Mouse (Mus musculus): ENCODE data around the gene Pfkfb3.

The Pfkfb3 gene

DNA sequence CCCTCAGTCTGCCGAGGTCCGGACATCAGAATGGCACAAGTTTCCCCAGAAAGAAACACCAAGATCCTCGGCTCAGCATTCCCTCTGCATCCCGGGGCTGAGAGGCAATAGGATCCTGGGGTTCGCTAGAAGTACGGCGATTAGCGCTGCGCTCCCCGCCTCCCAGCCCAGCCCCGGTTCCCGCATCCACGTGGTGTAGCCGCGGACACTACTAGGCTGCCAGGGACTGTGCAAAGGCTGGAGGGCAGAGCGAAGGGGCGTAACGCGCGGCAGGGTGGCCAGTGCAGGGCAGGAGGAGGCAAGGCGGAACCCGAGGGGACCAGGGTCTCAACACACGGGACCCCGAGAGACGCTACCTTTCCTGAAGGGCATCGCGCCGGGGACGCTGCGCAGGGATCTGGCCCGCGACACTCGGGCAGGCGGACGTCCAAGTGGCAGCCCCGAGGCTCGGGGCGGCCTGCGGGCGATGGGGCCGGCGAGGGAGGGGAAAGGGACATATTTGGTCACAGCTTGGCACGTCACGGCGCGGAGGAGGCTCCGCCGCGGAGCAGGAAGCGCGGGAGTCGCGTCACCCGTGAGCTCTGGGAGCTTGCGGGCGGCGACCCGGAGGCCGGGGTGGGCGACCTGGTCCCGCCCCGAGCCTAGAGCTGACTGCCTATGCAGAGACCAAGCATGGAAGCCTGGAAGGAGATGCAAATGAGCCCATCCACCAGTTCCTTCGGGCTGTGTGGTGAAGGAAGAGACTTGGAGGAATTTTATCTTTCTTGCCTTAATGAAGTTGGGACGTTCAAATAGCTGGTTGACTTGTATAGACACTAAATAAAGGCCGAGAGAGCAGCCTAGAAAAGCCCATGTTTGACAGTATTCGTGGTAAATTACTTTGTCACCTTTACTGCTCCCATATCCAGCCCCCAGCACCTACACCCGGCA, at the start of gene Pfkfb3:
Pfkfb3 (minus strand) TSS at position 607 of the 930 bp plus-strand sequence.
- DNase-seq (ENCODE audit: low spot score) = peak; percentile 39

DNA sequence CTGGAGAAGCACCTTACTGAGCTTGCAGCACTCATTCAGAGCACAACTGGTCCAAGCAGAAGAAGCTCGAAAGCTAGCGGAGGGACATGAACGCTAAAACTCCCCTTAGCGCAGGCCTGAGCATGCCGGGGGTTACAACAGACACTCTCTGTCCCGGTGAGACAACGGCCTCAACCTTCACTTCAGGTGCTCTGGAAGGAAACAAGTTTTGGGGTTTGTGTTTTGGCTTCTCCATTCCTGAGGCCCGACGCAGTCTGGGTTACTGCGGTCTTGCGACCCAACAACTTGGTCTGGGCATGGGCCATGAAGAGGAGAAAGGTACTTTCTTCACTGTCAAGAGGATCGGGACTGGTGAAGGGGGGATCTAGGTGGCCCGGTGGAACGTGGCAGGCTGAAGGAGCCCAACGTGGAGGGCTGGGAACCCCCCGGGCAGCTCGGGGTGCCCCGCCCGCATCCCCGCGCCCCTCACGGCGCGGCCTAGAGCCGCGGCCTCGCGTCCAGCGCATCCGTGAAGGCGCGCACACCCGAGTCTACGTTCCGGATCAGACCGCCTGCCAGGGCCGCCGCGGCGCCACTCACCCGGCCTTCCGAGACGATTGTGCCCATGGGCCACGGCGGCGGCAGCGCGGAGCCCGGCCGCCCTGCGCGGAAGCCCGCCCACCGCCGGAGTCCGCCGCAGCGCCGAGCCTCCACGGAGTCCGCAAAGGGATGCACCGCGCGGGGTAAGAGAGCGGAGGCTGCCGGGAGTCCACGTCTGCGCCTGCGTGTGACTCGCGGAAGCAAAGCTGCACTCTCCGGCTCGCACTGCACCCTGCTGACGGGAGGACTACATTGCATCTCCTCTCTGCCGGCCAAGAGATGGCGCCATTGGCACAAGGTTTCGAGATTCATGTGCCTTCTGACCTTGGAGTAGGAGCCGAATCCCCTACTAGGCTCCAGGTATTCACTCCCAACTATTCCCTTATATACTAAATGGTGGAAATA, 48.9 kb upstream of the Pfkfb3 start:
- peak; percentile 91 for DNase-seq (ENCODE audit: low spot score)

DNA sequence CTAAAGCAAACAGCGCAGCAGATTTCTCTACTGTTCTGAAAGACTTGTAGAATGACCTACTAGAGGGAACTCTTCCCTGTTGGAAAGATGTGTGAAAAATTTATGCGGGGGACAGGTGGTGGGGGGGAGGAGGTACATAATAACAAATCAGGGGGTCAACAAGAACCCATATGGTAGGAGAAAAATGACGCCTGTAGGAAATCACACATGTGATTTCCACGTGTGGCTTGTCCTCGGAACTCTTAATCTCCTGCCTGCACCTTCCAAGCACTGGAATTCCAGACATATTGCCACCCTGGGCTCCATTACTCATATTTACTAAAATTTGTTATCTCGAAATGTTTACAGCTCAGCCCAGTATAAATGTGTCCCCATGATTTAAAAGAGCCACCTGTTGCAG, 47.9 kb upstream of the Pfkfb3 start:
- no peak for DNase-seq (ENCODE audit: low spot score)

DNA sequence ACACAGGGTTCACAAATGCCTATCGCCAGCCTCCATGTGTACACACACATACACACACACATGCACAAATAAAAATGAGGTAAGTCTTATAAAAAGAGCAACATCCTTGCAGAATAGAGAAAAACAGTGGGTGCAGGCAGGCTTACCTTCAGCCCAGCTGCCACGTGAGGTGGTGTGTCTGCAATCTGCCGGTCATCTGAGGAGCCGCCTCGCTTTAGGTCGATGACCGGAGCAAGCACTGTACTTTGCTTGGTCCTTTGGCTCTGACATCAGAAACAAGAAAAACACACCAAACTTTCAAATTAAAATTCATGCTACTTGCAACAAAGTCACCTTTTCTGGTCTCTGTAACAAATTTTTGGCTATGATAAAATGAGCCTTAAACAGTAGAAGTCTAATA, 44.0 kb upstream of the Pfkfb3 start:
- no peak for DNase-seq (ENCODE audit: low spot score)

DNA sequence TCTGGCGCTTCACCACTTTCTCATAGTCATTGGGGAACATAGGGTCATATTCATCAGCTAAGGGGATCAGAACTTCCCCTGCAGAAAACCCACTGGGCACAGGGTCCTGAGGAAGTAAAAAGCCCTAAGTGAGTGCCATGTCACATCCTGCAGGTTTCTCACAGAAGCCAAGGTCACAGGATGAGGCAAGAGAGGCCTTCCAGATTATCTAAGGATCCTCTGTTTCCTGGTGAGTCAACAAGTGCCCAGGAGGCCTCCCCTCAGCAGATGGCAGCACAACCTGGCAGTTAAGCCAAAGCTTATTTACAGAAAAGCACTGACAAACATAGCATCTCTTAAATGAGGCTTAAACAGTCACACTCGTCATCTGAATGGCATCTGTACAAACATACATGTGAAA, 42.8 kb upstream of the Pfkfb3 start:
- DNase-seq (ENCODE audit: low spot score) = no peak

DNA sequence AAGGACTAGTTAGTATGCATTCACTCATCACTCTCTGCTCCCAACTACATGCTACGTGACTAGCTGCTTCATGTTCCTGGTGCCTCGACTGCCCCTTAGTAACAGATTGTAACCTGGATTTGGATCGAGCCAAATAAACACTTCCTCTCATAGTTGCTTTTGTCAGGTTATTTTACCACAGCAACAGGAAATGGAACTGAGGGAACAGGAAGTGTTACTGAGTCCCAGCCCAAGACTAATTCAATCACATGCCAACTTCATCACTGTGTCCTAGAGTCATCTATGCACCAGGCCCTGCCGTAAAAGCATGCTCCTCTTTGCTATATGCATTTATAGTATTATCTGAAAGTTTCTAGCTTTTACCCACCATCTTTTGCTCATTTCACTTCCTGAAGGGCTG, 34.1 kb upstream of the Pfkfb3 start:
- DNase-seq (ENCODE audit: low spot score) = no peak

DNA sequence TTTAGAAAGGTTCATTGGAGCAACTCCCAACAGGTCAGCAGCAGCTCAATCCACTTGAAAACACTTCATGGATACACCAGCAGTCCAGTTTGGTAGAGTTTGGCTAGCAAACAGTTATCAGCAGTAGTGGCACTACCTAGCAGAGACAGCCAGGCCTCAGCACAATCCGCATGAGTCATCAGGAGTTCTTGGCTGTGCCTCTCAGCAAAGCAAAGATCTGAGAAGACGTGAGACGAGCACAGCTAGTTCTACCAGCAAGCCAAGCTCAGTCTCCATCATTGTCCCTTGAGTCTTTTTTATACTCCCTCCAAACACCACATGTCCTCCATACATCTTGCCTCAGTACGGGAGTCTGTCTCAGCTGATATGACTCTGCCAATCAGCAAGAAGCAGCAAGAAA, 25.5 kb upstream of the Pfkfb3 start:
- DNase-seq (ENCODE audit: low spot score) = no peak

DNA sequence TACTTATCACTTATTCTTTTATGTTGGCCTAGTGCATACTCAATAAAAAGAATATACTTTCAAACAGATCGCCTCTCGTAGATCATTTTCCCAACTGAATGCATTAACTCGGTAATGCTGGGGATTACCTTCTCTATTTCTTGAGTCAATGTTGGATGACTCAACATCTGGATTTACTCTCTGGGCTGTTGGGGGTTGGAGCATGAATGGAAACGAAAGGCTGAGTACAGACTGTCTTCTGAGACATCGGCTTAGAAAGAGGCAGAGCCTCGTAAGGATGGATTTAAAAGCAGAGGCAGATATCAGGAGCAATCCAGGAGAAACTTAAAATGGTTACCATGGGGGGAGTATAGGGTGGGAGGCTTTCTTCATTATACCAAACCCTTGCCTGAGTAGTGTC, 24.3 kb upstream of the Pfkfb3 start:
- no peak for DNase-seq (ENCODE audit: low spot score)

DNA sequence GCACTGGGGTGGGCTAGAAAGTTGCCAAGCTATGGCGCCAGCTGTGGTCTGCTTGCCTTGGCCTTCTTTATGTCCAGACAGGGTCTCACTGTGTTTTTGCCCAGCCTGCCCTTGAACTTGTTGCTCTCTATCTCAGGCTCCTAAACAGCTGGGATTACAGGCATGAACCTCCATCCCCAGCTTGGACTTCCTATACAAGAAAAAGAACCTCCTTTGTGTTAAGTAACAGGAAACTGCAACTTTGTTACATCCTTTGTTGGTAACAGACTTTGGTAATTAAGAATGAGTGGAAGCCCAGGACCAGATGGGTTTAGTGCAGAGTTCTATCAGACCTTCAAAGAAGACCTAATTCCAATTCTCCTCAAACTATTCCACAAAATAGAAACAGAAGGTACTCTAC, 19.8 kb upstream of the Pfkfb3 start:
- no peak for DNase-seq (ENCODE audit: low spot score)

DNA sequence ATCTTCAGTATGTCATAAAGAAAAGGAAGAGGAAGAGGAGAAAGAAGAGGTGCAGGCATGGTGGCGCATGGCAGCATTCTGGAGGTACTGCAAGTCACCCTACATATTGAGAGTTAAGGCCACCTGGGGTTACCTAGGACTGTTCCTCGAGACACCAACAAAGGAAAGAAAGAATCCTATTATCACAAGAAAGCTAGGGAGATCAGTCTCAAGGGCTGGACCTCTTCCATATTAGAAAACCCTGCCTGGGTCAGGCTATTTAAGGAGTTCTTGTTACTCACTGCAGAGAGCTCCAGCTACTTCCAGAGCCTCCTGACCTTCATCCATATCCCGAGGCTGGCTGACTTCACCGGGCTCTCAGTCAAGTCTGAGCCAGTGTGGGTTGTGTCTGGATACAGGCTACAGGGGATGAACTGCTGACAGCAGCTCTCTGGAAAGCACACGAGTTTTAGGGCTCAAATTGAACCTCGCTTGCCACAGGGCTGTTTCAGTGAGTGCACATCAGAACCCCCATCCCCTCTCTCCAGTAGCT, 17.2 kb upstream of the Pfkfb3 start:
- DNase-seq (ENCODE audit: low spot score) = no peak

DNA sequence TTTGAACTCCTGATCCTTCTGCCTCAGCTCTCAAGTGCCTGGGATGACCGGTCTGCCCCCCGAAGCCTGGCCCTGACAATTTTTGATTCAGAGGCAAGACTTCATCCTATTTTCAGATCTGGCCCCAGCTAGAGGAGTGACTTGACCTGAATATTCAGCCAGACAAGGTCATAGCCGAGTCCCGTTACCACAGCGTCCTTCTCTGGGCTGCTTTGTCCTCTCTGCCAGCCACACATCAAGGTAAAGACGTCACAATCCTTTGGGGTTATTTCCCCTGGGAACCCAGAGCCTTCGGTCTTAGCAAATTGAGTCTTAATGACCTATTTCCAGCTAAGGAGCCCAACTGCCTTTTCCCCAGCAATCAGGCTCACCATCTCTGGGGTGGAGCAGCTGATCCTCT, 14.6 kb upstream of the Pfkfb3 start:
- DNase-seq (ENCODE audit: low spot score) = no peak

DNA sequence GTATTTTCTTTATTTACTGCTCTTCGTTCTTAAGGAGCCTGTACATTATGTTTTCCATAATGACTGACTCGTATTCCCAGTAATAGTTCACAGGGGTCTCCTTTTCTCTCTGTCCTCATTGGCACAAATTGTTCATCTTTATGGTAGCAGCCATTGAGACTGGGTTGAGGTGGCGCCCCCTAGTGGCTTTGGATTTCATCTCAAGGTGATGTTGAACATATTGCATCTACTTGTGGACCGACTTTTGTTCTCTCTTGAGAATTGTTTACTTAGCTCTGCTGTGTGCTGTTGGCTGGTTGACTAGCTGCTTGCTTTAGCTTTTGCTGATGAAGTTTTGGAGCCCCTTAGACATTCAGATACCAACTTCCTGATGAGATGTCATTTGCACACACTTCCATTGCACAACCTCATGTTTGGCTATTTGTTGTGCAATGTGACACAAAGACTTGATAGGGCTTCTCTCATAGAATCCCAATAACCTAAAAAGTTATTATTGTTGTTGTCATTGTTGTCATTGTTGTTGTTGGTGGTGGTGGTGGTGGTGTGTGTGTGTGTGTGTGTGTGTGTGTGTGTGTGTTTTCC, 14.0 kb upstream of the Pfkfb3 start:
- no peak for DNase-seq (ENCODE audit: low spot score)

DNA sequence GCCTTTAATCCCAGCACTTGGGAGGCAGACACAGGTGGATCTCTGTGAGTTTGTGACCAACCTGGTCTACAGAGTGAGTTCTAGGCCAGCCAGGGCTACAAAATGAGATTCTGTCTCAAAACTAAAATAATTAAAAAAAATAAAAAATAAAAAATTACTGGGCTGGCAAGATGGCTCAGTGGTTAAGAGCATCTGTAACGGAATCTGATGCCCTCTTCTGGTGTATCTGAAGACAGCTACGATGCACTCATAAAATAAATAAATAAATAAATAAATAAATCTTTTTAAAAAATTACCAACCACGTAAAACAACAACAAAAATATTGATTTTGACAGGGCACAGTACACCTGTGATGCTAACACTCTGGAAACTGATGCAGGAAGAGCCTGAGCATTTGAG, 13.0 kb upstream of the Pfkfb3 start:
- DNase-seq (ENCODE audit: low spot score) = no peak

DNA sequence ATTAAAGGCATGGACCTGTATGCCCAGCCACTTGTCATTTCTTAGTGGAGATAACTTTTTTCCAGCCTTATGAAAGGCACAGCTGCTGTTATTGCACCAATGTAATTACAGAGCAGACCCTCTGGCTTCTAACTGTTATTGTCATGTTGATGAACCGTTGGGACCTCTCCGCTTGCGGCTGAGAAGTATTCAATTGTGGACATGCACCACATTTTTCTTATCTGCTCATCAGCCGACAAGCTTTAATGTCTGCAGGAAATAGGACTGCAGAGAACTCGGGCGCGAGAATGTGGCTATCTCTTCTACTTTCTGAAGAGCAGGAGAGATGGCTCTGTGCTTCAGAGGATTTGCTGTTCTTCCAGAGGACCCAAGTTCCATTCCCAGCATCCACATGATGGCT, 12.4 kb upstream of the Pfkfb3 start:
- DNase-seq (ENCODE audit: low spot score) = no peak

DNA sequence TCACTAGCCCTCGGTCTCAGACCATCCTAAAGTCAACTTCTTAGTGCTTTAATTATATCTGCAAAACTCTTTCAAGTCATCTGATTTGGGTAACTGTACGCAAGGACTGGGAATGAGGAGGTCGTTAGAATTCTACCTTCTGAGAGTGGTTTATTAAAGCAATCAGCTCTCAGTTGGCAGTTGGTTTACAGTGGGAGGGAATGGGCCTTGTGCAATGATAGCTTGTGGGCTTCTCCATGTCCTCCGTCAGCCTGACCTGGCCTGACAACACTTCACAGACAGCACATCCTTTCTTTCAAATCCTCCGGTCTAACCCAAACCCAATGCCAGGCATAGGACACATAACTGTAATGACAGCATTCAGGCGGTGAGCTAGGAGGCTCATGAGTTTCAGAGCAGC, 10.9 kb upstream of the Pfkfb3 start:
- DNase-seq (ENCODE audit: low spot score) = no peak

DNA sequence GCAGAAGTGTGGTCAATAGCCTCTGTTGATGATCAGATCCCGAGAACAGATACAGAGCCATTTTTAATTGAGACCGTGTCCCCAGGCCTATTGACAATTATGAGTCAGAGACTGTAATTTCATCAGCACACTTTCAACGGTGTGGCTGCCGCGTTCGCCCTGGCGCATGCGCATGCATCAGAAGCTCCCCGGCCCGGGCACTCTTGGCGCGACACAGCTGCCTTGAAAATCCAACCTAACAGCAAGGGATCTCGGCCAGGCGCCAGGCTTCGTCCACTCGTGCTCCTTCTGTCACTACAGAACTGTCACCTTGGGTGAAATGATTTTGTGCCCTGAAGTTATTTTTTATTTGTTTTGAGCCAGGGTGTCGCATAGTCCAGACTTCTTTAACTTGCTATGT, 9.4 kb upstream of the Pfkfb3 start:
- DNase-seq (ENCODE audit: low spot score) = no peak

DNA sequence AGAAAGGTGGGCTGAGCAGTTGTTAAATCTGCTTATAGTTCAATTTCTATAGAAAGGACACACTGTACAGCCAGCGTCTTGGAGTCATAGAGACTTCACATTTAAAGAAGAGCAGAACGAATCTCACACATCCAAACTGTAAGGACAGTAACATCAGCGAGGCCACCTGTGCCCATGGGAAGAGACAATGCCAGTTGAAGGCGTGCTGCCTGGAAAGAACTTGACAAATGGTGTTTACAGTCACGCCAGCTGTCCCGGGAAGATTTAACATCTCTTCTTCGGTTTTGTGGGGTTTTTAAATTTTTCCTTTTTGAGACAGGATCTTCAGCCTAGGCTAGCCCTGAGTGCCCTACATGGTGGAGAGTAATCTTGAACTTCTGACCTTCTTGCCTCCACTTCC, 4.8 kb upstream of the Pfkfb3 start:
- DNase-seq (ENCODE audit: low spot score) = no peak

DNA sequence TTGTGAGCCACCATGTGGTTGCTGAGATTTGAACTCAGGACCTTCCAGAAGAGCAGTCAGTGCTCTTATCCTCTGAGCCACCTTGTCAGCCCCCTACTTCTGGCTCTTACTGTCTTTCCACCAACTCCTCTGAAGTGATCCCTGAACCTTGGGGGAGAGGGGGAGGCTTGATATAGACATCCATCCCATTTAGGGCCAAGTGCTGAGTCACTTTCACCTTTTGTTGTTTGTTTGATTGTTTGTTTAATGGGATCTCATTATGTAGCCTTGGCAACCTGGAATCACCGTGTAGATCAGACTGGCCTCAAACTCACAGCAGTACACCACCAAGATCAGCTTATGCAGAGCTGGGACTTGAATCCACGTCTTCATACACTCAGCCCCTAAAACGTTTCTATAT, 3.4 kb upstream of the Pfkfb3 start:
- no peak for DNase-seq (ENCODE audit: low spot score)

DNA sequence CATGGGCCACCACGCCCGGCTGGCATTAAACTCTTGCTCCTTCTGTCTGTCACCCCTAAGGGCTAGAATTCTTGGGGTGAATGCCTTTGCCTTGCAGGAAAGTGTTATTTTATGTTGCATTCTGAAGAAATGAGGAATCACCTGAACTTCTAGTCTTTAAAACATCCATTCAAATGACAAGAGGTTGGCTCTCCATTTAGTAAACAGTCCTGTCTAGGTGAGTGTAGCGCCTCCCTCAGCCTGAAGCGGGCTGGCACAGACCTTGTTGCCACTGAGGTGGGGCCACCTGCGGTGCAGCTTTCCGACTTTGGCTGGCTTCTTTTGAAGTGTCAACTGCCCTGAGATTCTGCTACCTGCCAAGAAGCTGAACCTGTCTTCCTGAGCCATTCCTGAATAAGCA, 1.4 kb upstream of the Pfkfb3 start:
- DNase-seq (ENCODE audit: low spot score) = no peak

DNA sequence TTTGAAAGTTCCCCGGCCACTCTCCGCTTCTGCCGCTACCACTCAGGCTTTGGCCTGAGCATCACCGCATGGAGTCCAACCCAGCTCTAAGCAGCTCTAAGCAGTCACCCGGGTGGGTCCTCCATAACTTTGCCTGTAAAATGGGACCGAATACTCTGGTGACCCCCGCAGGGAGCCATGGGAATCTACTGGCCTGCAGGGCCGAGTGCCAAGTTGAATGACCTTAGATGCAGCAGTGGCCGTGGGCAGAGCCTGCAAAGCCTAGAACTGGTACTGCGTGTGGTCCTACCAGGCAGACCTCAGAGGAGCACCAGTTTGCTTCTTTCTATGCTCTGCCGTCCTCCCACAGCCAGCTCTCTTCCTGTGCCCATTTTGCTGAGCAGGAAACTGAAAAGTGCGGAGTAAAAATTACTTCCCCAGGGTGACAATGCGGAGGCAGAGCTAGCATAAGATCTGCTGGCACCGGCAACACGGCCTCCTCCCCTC, 868 bp downstream of the Pfkfb3 start:
- DNase-seq (ENCODE audit: low spot score) = no peak

DNA sequence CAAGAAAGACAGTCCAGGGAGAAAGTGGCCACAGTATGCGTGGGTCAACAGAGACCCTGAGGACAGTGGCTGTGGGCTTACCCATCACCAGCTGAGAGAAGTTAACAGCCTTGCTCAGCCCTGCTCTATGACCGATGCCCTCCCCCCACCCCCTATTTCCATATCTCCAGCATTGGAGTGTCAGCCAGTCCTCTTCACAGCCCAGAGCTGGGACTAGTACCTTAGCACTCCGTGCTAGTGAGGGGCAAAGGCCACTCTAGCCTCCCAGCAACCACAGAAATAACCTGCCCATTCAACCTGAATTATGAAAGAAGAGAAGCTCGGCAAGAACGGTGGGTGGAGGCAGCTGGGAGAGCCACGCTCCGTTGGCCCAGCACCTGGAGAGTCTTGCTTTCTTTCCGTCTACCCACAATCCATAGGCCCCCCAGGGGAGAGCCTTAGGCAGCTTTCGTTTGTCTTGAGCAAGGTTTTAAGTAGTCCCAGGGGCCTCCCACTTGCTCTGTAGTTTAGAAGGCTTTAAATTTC, 1.5 kb downstream of the Pfkfb3 start:
- DNase-seq (ENCODE audit: low spot score) = no peak

DNA sequence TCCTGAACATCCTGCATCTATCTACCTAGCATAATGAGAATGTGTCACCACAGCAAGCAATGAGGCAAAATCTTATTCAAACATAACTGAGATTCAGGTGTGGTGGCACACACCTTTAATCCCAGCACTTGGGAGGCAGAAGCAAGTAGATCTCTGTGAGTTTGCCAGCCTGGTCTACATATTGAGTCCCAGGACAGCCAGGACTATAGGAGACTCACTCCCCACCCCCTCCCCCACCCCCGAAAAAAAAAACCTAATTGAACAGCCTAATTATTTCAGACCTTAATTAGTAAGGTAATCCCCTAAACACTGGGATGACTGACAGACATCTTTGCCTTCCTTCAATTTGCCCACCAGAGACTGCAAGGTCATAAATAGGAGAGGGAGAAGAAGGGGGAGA, 2.2 kb downstream of the Pfkfb3 start:
- no peak for DNase-seq (ENCODE audit: low spot score)

All from yolk sac, embryonic 10.5 days (tissue).